Mouse (Mus musculus): ENCODE measurements around the gene Tbxa2r. TPM values are rescaled to one million over a fixed set of nuclear protein-coding genes. Genes with fewer than 3 reads are reported as not detected.

Gene Tbxa2r
- polyA plus RNA-seq, 1 experiment = 0.47 TPM

- H3K27me3 ChIP-seq (ENCODE audit: control insufficient read depth, insufficient read depth, low read length) = no peaks in the 10 kb centered on the region
- H3K4me3 ChIP-seq (ENCODE audit: control insufficient read depth, low read depth, low read length) = no peak overlapping the region
- no peak overlapping the region for H3K27ac ChIP-seq (ENCODE audit: control insufficient read depth, insufficient read depth, low read depth, low read length)
- H3K36me3 ChIP-seq (ENCODE audit: control insufficient read depth, insufficient read depth, low read length) = no peaks in the 10 kb centered on the region
- TF ChIP-seq POLR2A (IDR thresholded peaks at IDR 0.05; ENCODE audit: control insufficient read depth, low read depth, low read length) (no peak), CTCF (IDR thresholded peaks at IDR 0.05; ENCODE audit: control insufficient read depth, insufficient read depth, insufficient replicate concordance, low read depth, low read length) (no peak)
- peaks cover 10% of the 10 kb centered on the region for H3K4me1 ChIP-seq (ENCODE audit: control insufficient read depth, insufficient read depth, low read length)
Observed at GRCm38 (mm10) chr10:81375322-81375721, 46.8 kb downstream of the Tbxa2r start.

- Histone ChIP-seq H3K4me3 (ENCODE audit: control insufficient read depth, low read depth, low read length) (peak overlapping the region; percentile 84), H3K27ac (ENCODE audit: control insufficient read depth, insufficient read depth, low read depth, low read length) (no peak overlapping the region), H3K27me3 (ENCODE audit: control insufficient read depth, insufficient read depth, low read length) (no peaks in the 10 kb centered on the region), H3K36me3 (ENCODE audit: control insufficient read depth, insufficient read depth, low read length) (no peaks in the 10 kb centered on the region), H3K4me1 (ENCODE audit: control insufficient read depth, insufficient read depth, low read length) (peaks cover 10% of the 10 kb centered on the region)
- TF ChIP-seq CTCF (IDR thresholded peaks at IDR 0.05; ENCODE audit: control insufficient read depth, insufficient read depth, insufficient replicate concordance, low read depth, low read length) (no peak), POLR2A (IDR thresholded peaks at IDR 0.05; ENCODE audit: control insufficient read depth, low read depth, low read length) (no peak)
Observed at GRCm38 (mm10) chr10:81376561-81377361, 48.2 kb downstream of the Tbxa2r start.

- H3K36me3 ChIP-seq (ENCODE audit: control insufficient read depth, insufficient read depth, low read length) = no peaks in the 10 kb centered on the region
- TF ChIP-seq CTCF (IDR thresholded peaks at IDR 0.05; ENCODE audit: control insufficient read depth, insufficient read depth, insufficient replicate concordance, low read depth, low read length) (no peak), POLR2A (IDR thresholded peaks at IDR 0.05; ENCODE audit: control insufficient read depth, low read depth, low read length) (no peak)
- no peaks in the 10 kb centered on the region for H3K27me3 ChIP-seq (ENCODE audit: control insufficient read depth, insufficient read depth, low read length)
- H3K27ac ChIP-seq (ENCODE audit: control insufficient read depth, insufficient read depth, low read depth, low read length) = peak overlapping the region; percentile 81; the same call in 1 of the 2 replicates
- H3K4me1 ChIP-seq (ENCODE audit: control insufficient read depth, insufficient read depth, low read length) = peaks cover 10% of the 10 kb centered on the region
- H3K4me3 ChIP-seq (ENCODE audit: control insufficient read depth, low read depth, low read length) = peak overlapping the region; percentile 84
Observed at GRCm38 (mm10) chr10:81377362-81377664, 48.8 kb downstream of the Tbxa2r start.

GRCm38 (mm10) chr10:81377793-81378552, 49.4 kb downstream of the Tbxa2r start, which contains the start of gene Fzr1:
Fzr1 (minus strand) TSS chr10:81378516.
- no peaks in the 10 kb centered on the region for H3K36me3 ChIP-seq (ENCODE audit: control insufficient read depth, insufficient read depth, low read length)
- TF ChIP-seq CTCF (IDR thresholded peaks at IDR 0.05; ENCODE audit: control insufficient read depth, insufficient read depth, insufficient replicate concordance, low read depth, low read length) = no peak
- peak; percentile 72 for TF ChIP-seq POLR2A (IDR thresholded peaks at IDR 0.05; ENCODE audit: control insufficient read depth, low read depth, low read length)
- peak within 1 kb of the TSS; percentile 90 for H3K27ac ChIP-seq (ENCODE audit: control insufficient read depth, insufficient read depth, low read depth, low read length)
- peak within 1 kb of the TSS; percentile 84 for H3K4me3 ChIP-seq (ENCODE audit: control insufficient read depth, low read depth, low read length)
- no peaks in the 10 kb centered on the region for H3K27me3 ChIP-seq (ENCODE audit: control insufficient read depth, insufficient read depth, low read length)
- H3K4me1 ChIP-seq (ENCODE audit: control insufficient read depth, insufficient read depth, low read length) = peaks cover 10% of the 10 kb centered on the region

- TF ChIP-seq POLR2A (IDR thresholded peaks at IDR 0.05; ENCODE audit: control insufficient read depth, low read depth, low read length) (peak; percentile 54), CTCF (IDR thresholded peaks at IDR 0.05; ENCODE audit: control insufficient read depth, insufficient read depth, insufficient replicate concordance, low read depth, low read length) (no peak)
- Histone ChIP-seq H3K4me1 (ENCODE audit: control insufficient read depth, insufficient read depth, low read length) (peaks cover 10% of the 10 kb centered on the region), H3K36me3 (ENCODE audit: control insufficient read depth, insufficient read depth, low read length) (no peaks in the 10 kb centered on the region), H3K27me3 (ENCODE audit: control insufficient read depth, insufficient read depth, low read length) (no peaks in the 10 kb centered on the region), H3K27ac (ENCODE audit: control insufficient read depth, insufficient read depth, low read depth, low read length) (peak overlapping the region; percentile 90), H3K4me3 (ENCODE audit: control insufficient read depth, low read depth, low read length) (peak overlapping the region; percentile 84)
Observed at GRCm38 (mm10) chr10:81378553-81379182, 50.1 kb downstream of the Tbxa2r start.

GRCm38 (mm10) chr10:81379183-81379553, 50.6 kb downstream of the Tbxa2r start:
- Histone ChIP-seq H3K4me3 (ENCODE audit: control insufficient read depth, low read depth, low read length) (peak overlapping the region; percentile 84), H3K27me3 (ENCODE audit: control insufficient read depth, insufficient read depth, low read length) (no peaks in the 10 kb centered on the region), H3K36me3 (ENCODE audit: control insufficient read depth, insufficient read depth, low read length) (no peaks in the 10 kb centered on the region), H3K4me1 (ENCODE audit: control insufficient read depth, insufficient read depth, low read length) (peaks cover 10% of the 10 kb centered on the region), H3K27ac (ENCODE audit: control insufficient read depth, insufficient read depth, low read depth, low read length) (peak overlapping the region; percentile 90)
- TF ChIP-seq POLR2A (IDR thresholded peaks at IDR 0.05; ENCODE audit: control insufficient read depth, low read depth, low read length) (no peak), CTCF (IDR thresholded peaks at IDR 0.05; ENCODE audit: control insufficient read depth, insufficient read depth, insufficient replicate concordance, low read depth, low read length) (no peak)
